Mouse (Mus musculus) stomach, embryonic 14.5 days (tissue): ENCODE results near the gene Slx1b. TPM values are rescaled to one million over a fixed set of nuclear protein-coding genes. Genes with fewer than 3 reads are reported as not detected.

ENCODE experiments used
- ATAC-seq: fragments of 200-750 bp; cut with Nextera tagmentation; 2 replicates; pipeline ENCODE4 v1.8.0; 2017; ENCODE audit warnings: low read depth, moderate TSS enrichment; ENCODE audit not compliant: insufficient number of reproducible peaks, insufficient read depth, low FRiP score
- H3K27ac ChIP-seq: fragments of 300-500 bp; sonication (generic); 2 replicates; pipeline ENCODE4 v1.5.1; 2014; ENCODE audit warnings: mild to moderate bottlenecking, low read length, moderate library complexity, mixed read lengths
- H3K27me3 ChIP-seq: fragments of 300-500 bp; sonication (generic); 2 replicates; pipeline ENCODE4 v1.6.1; 2014; ENCODE audit warnings: low read length, control low read depth, mixed read lengths; ENCODE audit not compliant: control insufficient read depth, insufficient read depth
- H3K36me3 ChIP-seq: fragments of 300-500 bp; sonication (generic); 2 replicates; pipeline ENCODE4 v1.6.1; 2014; ENCODE audit warnings: mild to moderate bottlenecking, control low read depth, low read length, moderate library complexity, mixed read lengths; ENCODE audit not compliant: control insufficient read depth, insufficient read depth
- H3K4me1 ChIP-seq: fragments of 300-500 bp; sonication (generic); 2 replicates; pipeline ENCODE4 v1.6.1; 2014; ENCODE audit warnings: low read length, control low read depth, mixed read lengths; ENCODE audit not compliant: control insufficient read depth, insufficient read depth
- H3K4me2 ChIP-seq: fragments of 300-500 bp; sonication (generic); replicated peaks from 2 replicates; pipeline ENCODE4 v1.6.1; 2014; ENCODE audit warnings: low read depth, low read length, control low read depth
- H3K4me3 ChIP-seq: fragments of 300-500 bp; sonication (generic); 2 replicates; pipeline ENCODE4 v1.5.1; 2014; ENCODE audit warnings: low read depth, low read length, control low read depth
- H3K9ac ChIP-seq: fragments of 300-500 bp; sonication (generic); replicated peaks from 2 replicates; pipeline ENCODE4 v1.6.1; 2014; ENCODE audit warnings: low read depth, mild to moderate bottlenecking, control low read depth, low read length, moderate library complexity, mixed read lengths
- H3K9me3 ChIP-seq: fragments of 300-500 bp; sonication (generic); 2 replicates; pipeline ENCODE4 v1.6.1; 2016; ENCODE audit warnings: low read depth, low read length, control low read depth; ENCODE audit not compliant: control insufficient read depth
- WGBS: fragments of 180-500 bp; shearing (Covaris S2); extraction: QIAGEN DNeasy Blood & Tissue Kit; methylation state at CpG from one replicate; pipeline ENCODE4 v1.1.7; 2014; 5-methylcytosine and 5-hydroxymethylcytosine counted together
- polyA plus RNA-seq: library from polyadenylated mRNA; unstranded; fragments of >200 nt; fragmentation: Nextera tagmentation; extraction: Ambion mirVana; gene quantifications from 2 replicates; pipeline ENCODE4 v1.2.1, GENCODE M21; 2014

The Slx1b gene
- polyA plus RNA-seq, 1 experiment from 2014 or later, result 8.4 TPM

DNA sequence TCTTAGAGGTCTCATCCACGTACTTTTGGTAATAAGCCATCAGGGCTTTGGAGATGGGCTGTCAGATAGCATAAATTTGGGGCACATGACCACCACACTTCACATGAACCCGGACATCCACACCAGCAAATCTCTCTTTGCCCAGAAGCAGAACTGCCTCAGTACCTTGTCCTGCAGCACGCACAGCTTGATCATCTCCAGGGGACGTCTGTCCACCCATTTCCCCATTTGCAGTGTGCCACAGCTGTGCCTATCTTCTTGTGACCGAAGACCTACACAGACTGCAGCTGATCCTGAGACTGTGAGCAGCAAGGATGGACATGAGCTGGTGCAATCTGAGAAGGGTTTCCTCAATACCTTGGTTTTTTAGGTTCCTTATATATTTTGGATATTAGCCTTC is 30.1 kb upstream of the Slx1b start:
- WGBS, result 81% methylated on average over 5 of the region's 5 CpGs

DNA sequence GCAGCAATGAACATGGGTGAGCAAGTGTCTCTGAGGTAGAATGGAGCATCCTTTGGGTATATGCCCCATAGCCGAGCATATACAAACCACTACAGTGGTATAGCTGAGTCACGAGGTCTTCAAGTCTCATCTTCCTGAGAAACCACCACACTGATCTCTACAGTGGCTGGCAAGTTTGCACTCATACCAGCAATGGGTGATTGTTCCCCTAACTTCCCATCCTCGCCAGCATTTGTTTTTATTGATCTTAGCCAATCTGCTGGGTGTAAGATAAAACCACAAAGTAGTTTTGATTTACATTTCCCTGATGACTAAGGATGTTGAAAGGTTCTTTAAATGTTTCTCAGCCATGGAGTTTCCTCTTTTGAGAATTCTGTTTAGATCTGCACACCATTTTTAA is 29.5 kb upstream of the Slx1b start:
- H3K9ac ChIP-seq, result no peak overlapping the region
- H3K36me3 ChIP-seq, result no peaks in the 10 kb centered on the region
- H3K4me3 ChIP-seq, result no peak overlapping the region
- no peak for ATAC-seq
- WGBS, result 68% methylated on average over 3 of the region's 3 CpGs
- H3K27me3 ChIP-seq, result no peaks in the 10 kb centered on the region
- H3K9me3 ChIP-seq, result no peaks in the 10 kb centered on the region
- H3K27ac ChIP-seq, result no peak overlapping the region
- H3K4me2 ChIP-seq, result no peak overlapping the region
- H3K4me1 ChIP-seq, result no peaks in the 10 kb centered on the region

More for the DNA sequence above, 30.1 kb upstream of the Slx1b start:
- no peaks in the 10 kb centered on the region for H3K36me3 ChIP-seq
- no peaks in the 10 kb centered on the region for H3K27me3 ChIP-seq
- ATAC-seq, result no peak
- H3K4me2 ChIP-seq, result no peak overlapping the region
- no peak overlapping the region for H3K27ac ChIP-seq
- no peaks in the 10 kb centered on the region for H3K4me1 ChIP-seq
- H3K9ac ChIP-seq, result no peak overlapping the region
- H3K4me3 ChIP-seq, result no peak overlapping the region
- H3K9me3 ChIP-seq, result no peaks in the 10 kb centered on the region

DNA sequence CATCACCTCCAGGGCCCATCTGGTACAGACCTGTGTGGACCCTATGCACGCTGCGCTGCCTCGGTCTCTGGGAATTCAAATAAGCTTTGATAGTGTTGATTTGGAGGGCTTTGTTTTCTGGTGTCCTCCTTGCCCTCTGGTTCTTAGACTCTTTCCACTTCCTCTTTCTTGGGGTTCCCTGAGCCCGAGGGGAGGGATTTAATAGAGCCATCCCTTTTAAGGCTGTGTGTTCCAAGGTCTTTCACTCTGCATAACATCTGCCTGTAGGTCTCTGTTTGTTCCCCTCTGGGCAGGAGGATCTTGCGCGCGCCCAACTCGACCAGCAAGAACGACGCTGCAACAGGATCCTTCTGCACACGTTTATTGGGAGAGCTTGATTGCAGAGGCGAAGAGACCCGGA is 26.1 kb upstream of the Slx1b start:
- H3K4me3 ChIP-seq, result no peak overlapping the region
- ATAC-seq, result no peak
- H3K36me3 ChIP-seq, result no peaks in the 10 kb centered on the region
- no peak overlapping the region for H3K27ac ChIP-seq
- 90% methylated on average over 13 of the region's 13 CpGs for WGBS
- H3K4me2 ChIP-seq, result no peak overlapping the region
- no peaks in the 10 kb centered on the region for H3K9me3 ChIP-seq
- no peak overlapping the region for H3K9ac ChIP-seq
- no peaks in the 10 kb centered on the region for H3K4me1 ChIP-seq
- H3K27me3 ChIP-seq, result no peaks in the 10 kb centered on the region

DNA sequence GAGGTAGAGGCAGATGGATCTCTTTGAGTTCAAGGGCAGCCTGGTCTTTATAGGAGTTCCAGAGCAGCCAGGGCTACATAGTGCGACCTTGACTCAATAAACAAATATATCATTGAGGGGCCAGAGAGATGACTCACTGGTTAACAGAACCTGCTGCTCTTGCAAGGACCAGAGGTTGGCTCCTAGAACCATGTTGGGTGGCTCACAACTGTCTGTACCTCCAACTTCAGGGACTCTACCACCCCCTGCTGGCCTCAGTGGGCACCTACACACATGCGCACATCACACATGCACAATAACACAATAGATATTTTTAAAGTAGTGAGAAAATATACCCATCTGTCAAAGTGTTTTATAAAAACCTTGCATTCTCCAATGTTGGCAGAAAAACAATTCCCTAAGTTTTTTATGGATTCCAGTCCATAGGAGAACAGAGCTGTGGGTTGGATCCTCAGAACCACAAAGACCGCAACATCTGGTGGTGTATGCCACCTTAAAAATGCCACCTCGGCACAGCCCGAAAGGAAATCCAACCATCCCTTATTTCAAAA is 23.3 kb upstream of the Slx1b start:
- ATAC-seq, result no peak

DNA sequence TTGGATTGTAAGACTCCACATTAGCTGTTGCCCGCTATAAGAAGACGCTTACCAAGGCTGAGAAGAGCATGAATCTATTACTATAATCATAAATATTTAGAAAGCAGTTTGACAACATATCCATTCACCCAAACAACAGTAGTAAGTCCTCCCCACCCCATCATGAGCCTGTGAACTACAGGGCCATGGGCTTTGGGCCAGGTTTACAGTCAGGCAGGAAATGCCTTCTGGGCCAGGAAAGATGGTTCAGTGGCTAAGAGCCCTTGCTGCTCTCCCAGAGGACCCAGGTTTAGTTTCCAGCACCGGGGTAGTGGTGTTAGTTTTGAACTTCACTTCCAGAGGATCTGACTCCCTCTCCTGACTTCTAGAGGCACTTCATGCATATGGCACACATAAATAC is 22.0 kb upstream of the Slx1b start:
- ATAC-seq, result no peak
- 75% methylated on average over 3 of the region's 3 CpGs for WGBS

More for the DNA sequence above, 23.3 kb upstream of the Slx1b start:
- no peaks in the 10 kb centered on the region for H3K36me3 ChIP-seq
- no peaks in the 10 kb centered on the region for H3K27me3 ChIP-seq
- H3K4me1 ChIP-seq, result no peaks in the 10 kb centered on the region
- WGBS, result 91% methylated on average over 5 of the region's 5 CpGs
- H3K4me2 ChIP-seq, result no peak overlapping the region
- no peaks in the 10 kb centered on the region for H3K9me3 ChIP-seq
- no peak overlapping the region for H3K27ac ChIP-seq
- no peak overlapping the region for H3K9ac ChIP-seq
- H3K4me3 ChIP-seq, result no peak overlapping the region

DNA sequence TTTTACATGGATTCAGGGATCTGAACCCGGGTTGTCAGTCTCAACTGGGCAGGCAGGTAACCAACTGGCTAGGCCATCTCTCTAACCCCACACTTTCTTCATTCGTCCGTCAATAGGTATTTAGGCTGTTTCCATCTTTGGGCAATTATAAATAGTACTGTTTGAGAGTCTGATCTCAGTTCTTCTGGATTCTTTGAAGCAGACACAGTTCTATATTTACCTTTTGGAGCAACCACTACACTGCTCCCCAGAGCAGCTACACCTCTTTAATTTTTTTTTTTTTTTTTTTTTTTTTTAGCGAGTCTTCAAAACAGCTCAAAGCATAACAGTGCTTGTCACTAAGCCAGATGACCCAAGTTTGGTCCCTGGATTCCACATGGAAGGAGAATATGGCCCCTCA is 20.1 kb upstream of the Slx1b start:
- 81% methylated on average over 4 of the region's 4 CpGs for WGBS
- H3K4me1 ChIP-seq, result no peaks in the 10 kb centered on the region
- no peak overlapping the region for H3K27ac ChIP-seq
- H3K36me3 ChIP-seq, result no peaks in the 10 kb centered on the region
- no peaks in the 10 kb centered on the region for H3K27me3 ChIP-seq
- no peak overlapping the region for H3K9ac ChIP-seq
- no peak overlapping the region for H3K4me3 ChIP-seq
- H3K4me2 ChIP-seq, result no peak overlapping the region
- no peak for ATAC-seq
- H3K9me3 ChIP-seq, result no peaks in the 10 kb centered on the region

More for the DNA sequence above, 22.0 kb upstream of the Slx1b start:
- Histone ChIP-seq H3K9me3 (no peaks in the 10 kb centered on the region), H3K27me3 (no peaks in the 10 kb centered on the region), H3K36me3 (no peaks in the 10 kb centered on the region), H3K4me3 (no peak overlapping the region), H3K4me2 (no peak overlapping the region), H3K4me1 (no peaks in the 10 kb centered on the region), H3K27ac (no peak overlapping the region), H3K9ac (no peak overlapping the region)

DNA sequence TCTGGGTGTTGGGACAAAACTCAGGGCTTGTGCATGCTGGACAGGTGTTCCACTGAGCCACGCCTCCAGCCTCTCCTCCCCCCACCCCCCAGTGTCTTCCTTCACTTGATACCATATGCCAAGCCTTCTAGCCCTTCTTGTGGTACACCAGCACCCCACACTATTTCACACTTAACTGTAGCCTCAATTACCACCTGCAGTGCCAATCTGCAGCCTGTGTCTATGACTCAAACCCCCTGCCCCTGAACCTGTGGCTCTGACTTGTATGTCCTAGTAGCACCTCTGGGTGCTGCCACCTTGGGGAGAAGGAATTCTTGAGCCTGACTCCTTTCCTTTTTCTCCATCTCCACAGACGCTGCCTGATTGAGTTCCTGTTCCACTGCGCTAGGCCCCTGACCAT is 16.3 kb upstream of the Slx1b start:
- Histone ChIP-seq H3K9me3 (no peaks in the 10 kb centered on the region), H3K27me3 (no peaks in the 10 kb centered on the region), H3K4me1 (no peaks in the 10 kb centered on the region), H3K4me3 (no peak overlapping the region), H3K27ac (no peak overlapping the region), H3K4me2 (no peak overlapping the region), H3K9ac (no peak overlapping the region), H3K36me3 (no peaks in the 10 kb centered on the region)
- WGBS, result 67% methylated on average over 3 of the region's 3 CpGs
- no peak for ATAC-seq

DNA sequence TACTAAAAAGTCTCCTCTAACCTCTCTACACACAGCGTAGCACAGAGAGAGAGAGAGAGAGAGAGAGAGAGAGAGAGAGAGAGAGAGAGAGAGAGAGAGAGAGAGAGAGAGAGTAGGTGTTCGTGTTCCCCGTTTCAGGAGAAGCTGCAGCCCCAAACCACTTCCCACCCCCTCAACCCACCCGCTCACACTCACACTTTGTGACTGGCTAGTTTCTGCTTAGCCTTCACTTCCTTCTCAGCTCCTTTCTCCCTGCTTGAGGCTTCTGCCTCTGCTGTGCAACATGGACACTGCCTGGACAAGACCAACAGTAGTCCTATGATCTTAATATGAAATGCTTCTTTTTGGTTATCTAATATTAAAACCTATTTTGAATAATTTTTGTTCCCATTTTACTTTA is 14.7 kb upstream of the Slx1b start:
- no peak overlapping the region for H3K9ac ChIP-seq
- no peaks in the 10 kb centered on the region for H3K4me1 ChIP-seq
- no peaks in the 10 kb centered on the region for H3K36me3 ChIP-seq
- ATAC-seq, result no peak
- H3K4me2 ChIP-seq, result no peak overlapping the region
- H3K27ac ChIP-seq, result no peak overlapping the region
- no peak overlapping the region for H3K4me3 ChIP-seq
- H3K9me3 ChIP-seq, result no peaks in the 10 kb centered on the region
- H3K27me3 ChIP-seq, result no peaks in the 10 kb centered on the region
- 65% methylated on average over 4 of the region's 4 CpGs for WGBS
